Mouse (Mus musculus) cortical plate, adult 2 months (tissue): ENCODE data around the gene Sox10. TPM values are rescaled to one million over a fixed set of nuclear protein-coding genes. Genes with fewer than 3 reads are reported as not detected.

Experiments
- H3K27ac ChIP-seq: fragments of 200-500 bp; 2 replicates; pipeline ENCODE4 v1.5.1; 2012; ENCODE audit warnings: low read length, control low read depth, inconsistent platforms; ENCODE audit not compliant: insufficient read depth
- H3K4me1 ChIP-seq: fragments of 200-500 bp; 2 replicates; pipeline ENCODE4 v1.6.1; 2011; ENCODE audit warnings: low read length; ENCODE audit not compliant: control insufficient read depth, insufficient read depth
- H3K4me3 ChIP-seq: fragments of 200-500 bp; 2 replicates; pipeline ENCODE4 v1.5.1; 2011; ENCODE audit warnings: mild to moderate bottlenecking, low read length, control low read depth; ENCODE audit not compliant: insufficient read depth
- CTCF ChIP-seq: fragments of 200-500 bp; IDR thresholded peaks from 2 replicates; pipeline ENCODE4 v1.5.1; 2011; ENCODE audit warnings: mild to moderate bottlenecking, control low read depth, low read length; ENCODE audit not compliant: insufficient read depth; ENCODE audit errors: extremely low read depth
- POLR2A ChIP-seq: fragments of 200-500 bp; IDR thresholded peaks from 2 replicates; pipeline ENCODE4 v1.6.1; 2011; ENCODE audit warnings: mild to moderate bottlenecking, low read length, control low read depth; ENCODE audit not compliant: insufficient read depth; ENCODE audit errors: extremely low read depth
- polyA plus RNA-seq: library from polyadenylated mRNA; depleted of rRNA; stranded (reverse); fragments of >200 nt; gene quantifications from 2 replicates; pipeline ENCODE4 v1.2.3, GENCODE M21; 2012

The Sox10 gene
- polyA plus RNA-seq, 1 experiment: 69.3 TPM

GRCm38 (mm10) chr15:79164251-79164650 lies 789 bp downstream of the Sox10 start:
- 0 out of 2 replicates have a peak overlapping the region, but pooled peaks have one; percentile 32 for H3K27ac ChIP-seq
- no peaks in the 10 kb centered on the region for H3K4me1 ChIP-seq
- peak overlapping the region; percentile 36 for H3K4me3 ChIP-seq
- TF ChIP-seq POLR2A (peak; percentile 63; the same call in 1 of the 2 replicates), CTCF (no peak)

- H3K27ac ChIP-seq: peak overlapping the region; percentile 59
- no peaks in the 10 kb centered on the region for H3K4me1 ChIP-seq
- H3K4me3 ChIP-seq: peak overlapping the region; percentile 37
- TF ChIP-seq POLR2A: no peak
- TF ChIP-seq CTCF: no peak
Observed at GRCm38 (mm10) chr15:79162822-79163221, 2.2 kb downstream of the Sox10 start.

GRCm38 (mm10) chr15:79162301-79162700 lies 2.7 kb downstream of the Sox10 start:
- H3K4me3 ChIP-seq: peak overlapping the region; percentile 37
- H3K4me1 ChIP-seq: no peaks in the 10 kb centered on the region
- peak overlapping the region; percentile 65; the same call in 1 of the 2 replicates for H3K27ac ChIP-seq
- TF ChIP-seq CTCF: no peak

- Histone ChIP-seq H3K4me3 (no peak overlapping the region), H3K4me1 (no peaks in the 10 kb centered on the region), H3K27ac (no peak overlapping the region)
- TF ChIP-seq CTCF (no peak), POLR2A (no peak)
Observed at GRCm38 (mm10) chr15:79155572-79155971, 9.5 kb downstream of the Sox10 start.

- TF ChIP-seq CTCF (no peak), POLR2A (no peak)
- Histone ChIP-seq H3K27ac (peak overlapping the region; percentile 57; the same call in 1 of the 2 replicates), H3K4me1 (no peaks in the 10 kb centered on the region), H3K4me3 (no peak overlapping the region)
Observed at GRCm38 (mm10) chr15:79152709-79153108, 12.3 kb downstream of the Sox10 start.

GRCm38 (mm10) chr15:79151881-79152280 lies 13.2 kb downstream of the Sox10 start:
- 0 out of 2 replicates have a peak overlapping the region, but pooled peaks have one; percentile 57 for H3K27ac ChIP-seq
- no peaks in the 10 kb centered on the region for H3K4me1 ChIP-seq
- TF ChIP-seq POLR2A (0 out of 2 replicates have a peak, but pooled peaks have one; percentile 3), CTCF (no peak)
- no peak overlapping the region for H3K4me3 ChIP-seq

- TF ChIP-seq CTCF (peak; percentile 93), POLR2A (no peak)
- Histone ChIP-seq H3K27ac (no peak overlapping the region), H3K4me3 (no peak overlapping the region), H3K4me1 (no peaks in the 10 kb centered on the region)
Observed at GRCm38 (mm10) chr15:79148533-79148932, 16.5 kb downstream of the Sox10 start.

- no peak for TF ChIP-seq POLR2A
- no peak for TF ChIP-seq CTCF
- Histone ChIP-seq H3K4me3 (no peak overlapping the region), H3K27ac (no peak overlapping the region), H3K4me1 (no peaks in the 10 kb centered on the region)
Observed at GRCm38 (mm10) chr15:79145522-79145921, 19.5 kb downstream of the Sox10 start.

GRCm38 (mm10) chr15:79144021-79144420 lies 21.0 kb downstream of the Sox10 start:
- Histone ChIP-seq H3K4me1 (no peaks in the 10 kb centered on the region), H3K4me3 (no peak overlapping the region), H3K27ac (no peak overlapping the region)
- TF ChIP-seq POLR2A (no peak), CTCF (no peak)

- TF ChIP-seq CTCF (no peak), POLR2A (no peak)
- no peaks in the 10 kb centered on the region for H3K4me1 ChIP-seq
- H3K27ac ChIP-seq: no peak overlapping the region
- no peak overlapping the region for H3K4me3 ChIP-seq
Observed at GRCm38 (mm10) chr15:79143316-79143715, 21.7 kb downstream of the Sox10 start.

- peak overlapping the region; percentile 63 for H3K4me3 ChIP-seq
- no peaks in the 10 kb centered on the region for H3K4me1 ChIP-seq
- H3K27ac ChIP-seq: no peak overlapping the region
- no peak for TF ChIP-seq CTCF
- no peak for TF ChIP-seq POLR2A
Observed at GRCm38 (mm10) chr15:79141566-79141917, 23.5 kb downstream of the Sox10 start.
